Mouse (Mus musculus): ENCODE measurements around the gene Golga7b.

The Golga7b gene

GRCm38 (mm10) chr19:42317648-42318425, 70.5 kb downstream of the Golga7b start:
- in situ Hi-C loops (cut with MboI; ENCODE audit: low pct_unique_long_range_greater_than_20kb in 1 of 2, low sequenced_read_pairs in 2 of 2, unreplicated experiment in 1 of 2) = loop anchor here (10.0 to 25.0 kb wide), 3 partner anchors 107 to 444 kb away; partner anchors contain the start of gene Pyroxd2 (in 1 of the 2)
